Mouse (Mus musculus) embryonic facial prominence, embryonic 11.5 days (tissue): ENCODE measurements around the gene Lgals12. TPM values are rescaled to one million over a fixed set of nuclear protein-coding genes. Genes with fewer than 3 reads are reported as not detected.

ENCODE experiments used
- ATAC-seq: fragments of 200-750 bp; cut with Nextera tagmentation; replicated peaks from 2 replicates; pipeline ENCODE4 v1.8.0; 2017; ENCODE audit warnings: low read depth; ENCODE audit not compliant: insufficient number of reproducible peaks, low FRiP score, low TSS enrichment
- DNase-seq: peaks from one replicate; pipeline ENCODE4 v3.0.0-alpha.2; 2015; ENCODE audit warnings: low spot score
- H3K27ac ChIP-seq: fragments of 300-500 bp; sonication (generic); replicated peaks from 2 replicates; pipeline ENCODE4 v1.5.1; 2014; ENCODE audit warnings: mild to moderate bottlenecking, low read depth, low read length, control low read depth
- H3K27me3 ChIP-seq: fragments of 300-500 bp; sonication (generic); 2 replicates; pipeline ENCODE4 v1.6.1; 2014; ENCODE audit warnings: mild to moderate bottlenecking, low read length, moderate library complexity, mixed read lengths; ENCODE audit not compliant: control insufficient read depth, insufficient read depth
- H3K36me3 ChIP-seq: fragments of 300-500 bp; sonication (generic); replicated peaks from 2 replicates; pipeline ENCODE4 v1.6.1; 2014; ENCODE audit warnings: low read depth, mild to moderate bottlenecking, low read length, moderate library complexity, mixed read lengths; ENCODE audit not compliant: control insufficient read depth, insufficient read depth
- H3K4me1 ChIP-seq: fragments of 300-500 bp; sonication (generic); 2 replicates; pipeline ENCODE4 v1.6.1; 2014; ENCODE audit warnings: low read length, mixed read lengths; ENCODE audit not compliant: control insufficient read depth, insufficient read depth
- H3K4me2 ChIP-seq: fragments of 300-500 bp; sonication (generic); 2 replicates; pipeline ENCODE4 v1.6.1; 2014; ENCODE audit warnings: low read depth, mild to moderate bottlenecking, control low read depth, low read length, moderate library complexity
- H3K4me3 ChIP-seq: fragments of 300-500 bp; sonication (generic); 2 replicates; pipeline ENCODE4 v1.5.1; 2014; ENCODE audit warnings: low read depth, low read length, control low read depth
- H3K9ac ChIP-seq: fragments of 300-500 bp; sonication (generic); replicated peaks from 2 replicates; pipeline ENCODE4 v1.6.1; 2014; ENCODE audit warnings: mild to moderate bottlenecking, control low read depth, low read length
- H3K9me3 ChIP-seq: fragments of 300-500 bp; sonication (generic); replicated peaks from 2 replicates; pipeline ENCODE4 v1.6.1; 2016; ENCODE audit warnings: mild to moderate bottlenecking, low read length, inconsistent platforms, mixed read lengths; ENCODE audit not compliant: control insufficient read depth
- WGBS: fragments of 180-500 bp; shearing (Covaris S2); extraction: QIAGEN DNeasy Blood & Tissue Kit; methylation state at CpG from one replicate; pipeline ENCODE4 v1.1.7; 2014; 5-methylcytosine and 5-hydroxymethylcytosine counted together
- polyA plus RNA-seq: library from polyadenylated mRNA; unstranded; fragments of >200 nt; fragmentation: Nextera tagmentation; extraction: Ambion mirVana; gene quantifications from 2 replicates; pipeline ENCODE4 v1.2.1, GENCODE M21; 2014

The Lgals12 gene
- polyA plus RNA-seq, 1 experiment from 2014 or later, result 0.18 TPM

- Histone ChIP-seq H3K9ac (no peak overlapping the region), H3K27me3 (no peaks in the 10 kb centered on the region), H3K9me3 (no peaks in the 10 kb centered on the region), H3K4me3 (no peak overlapping the region), H3K27ac (no peak overlapping the region), H3K4me2 (no peak overlapping the region), H3K4me1 (peaks cover 2% of the 10 kb centered on the region; the same call in 1 of the 2 replicates), H3K36me3 (no peaks in the 10 kb centered on the region)
- DNase-seq, result no peak
- 79% methylated on average over 10 of the region's 10 CpGs for WGBS
- ATAC-seq, result no peak
Measured at GRCm38 (mm10) chr19:7562601-7563129, 44.3 kb downstream of the Lgals12 start.

GRCm38 (mm10) chr19:7561456-7561855 is 45.5 kb downstream of the Lgals12 start:
- WGBS, result 44% methylated on average over 3 of the region's 3 CpGs
- Histone ChIP-seq H3K27ac (no peak overlapping the region), H3K4me3 (no peak overlapping the region), H3K4me1 (no peaks in the 10 kb centered on the region), H3K9ac (no peak overlapping the region), H3K36me3 (no peaks in the 10 kb centered on the region), H3K9me3 (no peaks in the 10 kb centered on the region), H3K4me2 (no peak overlapping the region), H3K27me3 (no peaks in the 10 kb centered on the region)
- DNase-seq, result peak; percentile 55
- ATAC-seq, result no peak

GRCm38 (mm10) chr19:7559986-7560385 is 47.0 kb downstream of the Lgals12 start:
- Histone ChIP-seq H3K4me1 (no peaks in the 10 kb centered on the region), H3K4me2 (no peak overlapping the region), H3K27me3 (no peaks in the 10 kb centered on the region), H3K4me3 (no peak overlapping the region), H3K36me3 (no peaks in the 10 kb centered on the region), H3K9ac (no peak overlapping the region), H3K9me3 (no peaks in the 10 kb centered on the region), H3K27ac (no peak overlapping the region)
- DNase-seq (no peak), ATAC-seq (no peak)
- 69% methylated on average over 4 of the region's 4 CpGs for WGBS

GRCm38 (mm10) chr19:7558675-7559074 is 48.3 kb downstream of the Lgals12 start:
- Histone ChIP-seq H3K9ac (no peak overlapping the region), H3K27me3 (no peaks in the 10 kb centered on the region), H3K27ac (no peak overlapping the region), H3K4me2 (no peak overlapping the region), H3K9me3 (no peaks in the 10 kb centered on the region), H3K4me1 (no peaks in the 10 kb centered on the region), H3K4me3 (no peak overlapping the region), H3K36me3 (no peaks in the 10 kb centered on the region)
- WGBS, result 75% methylated on average over 4 of the region's 4 CpGs
- DNase-seq, result no peak
- no peak for ATAC-seq

- Histone ChIP-seq H3K9ac (no peak overlapping the region; the same call in 1 of the 2 replicates), H3K4me2 (peak overlapping the region; percentile 71), H3K27ac (no peak overlapping the region), H3K4me1 (no peaks in the 10 kb centered on the region), H3K27me3 (no peaks in the 10 kb centered on the region), H3K36me3 (no peaks in the 10 kb centered on the region), H3K9me3 (no peaks in the 10 kb centered on the region), H3K4me3 (peak overlapping the region; percentile 35)
- ATAC-seq (no peak), DNase-seq (no peak)
- WGBS, result 10% methylated on average over 4 of the region's 4 CpGs
Measured at GRCm38 (mm10) chr19:7557844-7558243, 49.1 kb downstream of the Lgals12 start.

GRCm38 (mm10) chr19:7557328-7557822 is 49.6 kb downstream of the Lgals12 start, which contains the start of gene Pla2g16:
Pla2g16 (plus strand) TSS chr19:7557459.
- Histone ChIP-seq H3K27me3 (no peaks in the 10 kb centered on the region), H3K4me1 (no peaks in the 10 kb centered on the region), H3K4me3 (peak within 1 kb of the TSS; percentile 35), H3K27ac (no peak within 1 kb of the TSS), H3K9ac (peak within 1 kb of the TSS; percentile 46), H3K4me2 (peak within 1 kb of the TSS; percentile 71), H3K9me3 (no peaks in the 10 kb centered on the region), H3K36me3 (no peaks in the 10 kb centered on the region)
- DNase-seq (peak; percentile 73), ATAC-seq (0 out of 2 replicates have a peak, but pooled peaks have one; percentile 71)
- 1% methylated on average over 27 of the region's 27 CpGs for WGBS

- Histone ChIP-seq H3K27me3 (no peaks in the 10 kb centered on the region), H3K4me2 (no peak overlapping the region), H3K4me3 (no peak overlapping the region), H3K27ac (no peak overlapping the region), H3K36me3 (no peaks in the 10 kb centered on the region), H3K9ac (no peak overlapping the region), H3K4me1 (no peaks in the 10 kb centered on the region), H3K9me3 (no peaks in the 10 kb centered on the region)
- 100% methylated on average over 1 of the region's 1 CpGs for WGBS
- DNase-seq (no peak), ATAC-seq (no peak)
Measured at GRCm38 (mm10) chr19:7556641-7557040, 50.4 kb downstream of the Lgals12 start.

- Histone ChIP-seq H3K9me3 (no peaks in the 10 kb centered on the region), H3K27ac (no peak overlapping the region), H3K4me2 (no peak overlapping the region), H3K4me3 (no peak overlapping the region), H3K4me1 (no peaks in the 10 kb centered on the region), H3K27me3 (no peaks in the 10 kb centered on the region), H3K36me3 (no peaks in the 10 kb centered on the region), H3K9ac (no peak overlapping the region)
- DNase-seq (no peak), ATAC-seq (no peak)
- 81% methylated on average over 4 of the region's 4 CpGs for WGBS
Measured at GRCm38 (mm10) chr19:7554881-7555280, 52.1 kb downstream of the Lgals12 start.
